Mouse (Mus musculus): ENCODE results near the gene Arhgdia. TPM values are rescaled to one million over a fixed set of nuclear protein-coding genes. Genes with fewer than 3 reads are reported as not detected.
"Not testable (repeated sequence)": the region's sequence is repeated elsewhere in the genome, so short reads cannot be mapped to it uniquely, and the experiment has no call there.

Arhgdia gene
- total RNA-seq, 2 experiments from 2014 or later: 281 to 286 TPM

DNA sequence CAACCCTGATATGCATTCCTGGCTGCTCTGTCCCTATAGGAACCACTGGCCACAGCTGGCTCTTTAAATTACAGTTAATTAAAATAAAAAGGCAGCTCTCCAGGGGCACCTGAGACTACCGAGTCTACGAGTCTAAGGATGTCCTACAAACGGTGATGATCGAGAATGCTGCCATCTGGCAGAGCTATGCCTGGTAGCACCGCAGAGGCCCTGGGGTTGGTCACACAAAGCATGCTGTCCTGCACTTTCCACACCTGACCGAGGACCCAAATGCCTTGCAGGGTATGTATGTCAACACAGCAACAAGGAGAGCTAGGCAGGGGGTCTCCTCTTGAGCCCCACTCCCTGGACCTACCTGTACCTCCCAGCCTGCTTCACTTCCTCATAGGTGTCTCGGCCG lies 32.6 kb upstream of the Arhgdia start:
- no peak for DNase-seq

DNA sequence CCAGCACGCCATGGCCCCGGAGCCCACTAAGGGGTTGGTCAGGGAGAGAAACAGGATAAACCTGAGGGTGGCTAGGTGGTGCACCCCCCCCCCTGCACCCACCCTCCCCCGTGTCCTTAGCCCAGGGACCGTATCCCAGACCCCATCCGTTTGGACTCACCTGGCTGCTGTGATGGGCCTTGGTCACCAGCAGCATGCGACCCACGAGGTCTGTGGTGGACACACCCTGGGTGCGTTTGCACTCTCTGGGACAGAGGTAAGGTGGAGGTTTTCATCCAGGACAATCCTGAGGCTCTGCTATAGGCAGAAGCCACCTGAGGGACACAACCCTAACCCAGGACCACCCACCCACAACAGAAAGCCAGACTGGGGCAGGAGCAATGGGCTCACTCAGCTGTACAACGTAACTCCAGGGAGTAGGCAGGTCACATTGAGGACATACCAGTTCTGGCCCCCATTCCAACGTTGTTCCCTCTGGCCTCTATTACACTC lies 32.1 kb upstream of the Arhgdia start:
- DNase-seq: no peak

DNA sequence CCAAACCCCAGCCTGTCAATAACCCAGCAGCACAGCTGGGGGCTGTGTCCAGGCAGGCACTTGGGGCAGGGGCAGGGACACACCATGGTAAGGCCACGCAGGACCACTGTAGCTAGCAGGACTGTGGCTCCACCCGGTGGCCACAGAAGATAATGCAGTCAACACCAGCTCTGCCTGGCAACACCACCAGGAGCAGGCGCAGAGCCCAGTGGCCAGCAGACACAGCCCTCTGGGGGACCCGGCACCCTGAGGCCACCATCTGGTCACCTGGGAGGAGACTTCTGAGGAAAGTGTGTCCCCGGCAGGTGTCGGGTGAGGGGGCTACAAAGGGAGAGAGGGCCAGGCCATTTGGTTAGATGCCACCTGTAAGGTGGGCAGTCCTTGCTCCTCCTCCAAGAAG lies 31.3 kb upstream of the Arhgdia start:
- peak; percentile 87 for DNase-seq

DNA sequence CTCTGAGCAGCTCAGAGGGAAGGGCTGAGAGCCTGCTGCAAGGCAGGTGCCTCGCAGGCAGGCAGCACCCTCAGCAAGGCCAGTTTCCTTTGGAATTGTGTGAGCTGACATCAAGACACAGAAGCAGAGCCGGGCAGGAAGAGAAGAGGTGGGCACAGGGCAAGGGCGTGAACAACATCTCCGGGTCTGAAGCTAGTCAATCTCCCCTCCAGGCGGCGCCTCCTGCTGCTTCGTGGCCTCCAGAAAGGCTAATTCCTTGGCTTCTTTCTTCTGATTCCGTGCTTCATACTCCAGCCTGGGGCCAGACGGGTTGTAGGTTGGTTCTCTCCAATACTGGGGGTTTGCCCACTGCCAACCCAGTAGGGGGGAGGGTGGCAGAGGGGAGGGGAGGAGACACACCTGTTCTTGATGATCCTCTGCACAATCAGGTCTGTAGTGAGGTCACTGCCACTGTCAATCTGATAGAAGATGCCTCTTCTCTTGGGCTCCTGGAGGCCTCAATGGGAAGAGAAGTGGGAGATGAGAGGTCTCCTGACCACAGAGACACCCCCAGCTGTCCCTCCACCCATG lies 29.1 kb upstream of the Arhgdia start:
- DNase-seq: no peak

DNA sequence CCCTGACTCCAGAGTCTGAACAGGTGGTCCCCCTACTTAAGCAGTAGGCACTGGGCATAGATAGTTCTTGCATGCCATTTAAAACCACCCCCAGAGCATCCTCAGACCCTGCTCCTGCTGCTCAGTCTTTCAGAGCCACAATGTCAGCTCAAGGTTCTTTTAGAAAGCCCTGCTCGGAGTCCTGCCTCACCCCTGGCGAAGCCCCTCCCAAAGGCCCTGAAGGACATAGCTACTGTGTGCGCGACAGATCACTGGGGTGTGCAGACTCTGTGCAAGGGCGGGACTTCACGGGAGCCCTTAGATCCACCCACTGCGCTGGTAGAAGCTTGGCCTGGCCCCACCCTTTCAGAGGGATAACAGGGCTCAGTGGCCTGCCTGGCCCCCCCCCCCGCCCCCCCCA lies 27.8 kb upstream of the Arhgdia start:
- peak; percentile 63 for DNase-seq

DNA sequence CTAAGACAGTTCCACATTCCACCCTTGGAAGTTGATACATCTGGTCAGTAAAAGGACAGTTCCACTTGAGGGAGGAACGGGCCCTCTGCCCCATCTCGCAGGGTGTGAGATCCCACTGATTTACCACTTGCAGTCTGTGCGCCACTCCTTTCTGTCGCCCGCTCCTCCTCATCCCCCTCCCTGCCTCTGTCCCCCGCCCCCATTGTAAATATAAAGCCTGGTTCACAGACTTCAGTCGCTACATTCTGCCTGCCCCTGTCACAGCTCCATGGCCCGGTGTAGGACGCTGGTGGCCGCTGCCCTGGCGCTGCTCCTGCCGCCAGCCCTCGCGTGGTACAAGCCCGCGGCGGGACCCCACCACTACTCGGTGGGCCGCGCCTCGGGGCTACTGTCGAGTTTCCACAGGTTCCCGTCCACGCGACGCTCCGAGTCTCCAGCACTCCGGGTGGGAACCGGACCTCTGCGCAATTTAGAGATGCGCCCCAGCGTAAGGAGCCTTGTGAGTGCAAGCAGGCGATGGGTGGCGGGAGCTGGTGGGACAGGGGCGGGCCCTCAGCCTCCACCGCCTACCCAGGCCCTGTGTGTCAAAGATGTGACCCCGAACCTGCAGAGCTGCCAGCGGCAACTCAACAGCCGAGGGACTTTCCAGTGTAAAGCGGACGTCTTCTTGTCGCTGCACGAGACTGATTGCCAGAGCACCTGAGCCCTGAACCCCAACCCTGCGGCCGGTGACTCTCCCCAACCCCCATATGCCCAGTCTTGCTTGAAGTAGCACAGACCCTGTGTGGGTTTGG lies 27.0 kb upstream of the Arhgdia start, which contains the start of gene Npb:
Gene Npb (plus strand): TSS at position 237 of the 794 bp plus-strand sequence.
- DNase-seq: no peak

DNA sequence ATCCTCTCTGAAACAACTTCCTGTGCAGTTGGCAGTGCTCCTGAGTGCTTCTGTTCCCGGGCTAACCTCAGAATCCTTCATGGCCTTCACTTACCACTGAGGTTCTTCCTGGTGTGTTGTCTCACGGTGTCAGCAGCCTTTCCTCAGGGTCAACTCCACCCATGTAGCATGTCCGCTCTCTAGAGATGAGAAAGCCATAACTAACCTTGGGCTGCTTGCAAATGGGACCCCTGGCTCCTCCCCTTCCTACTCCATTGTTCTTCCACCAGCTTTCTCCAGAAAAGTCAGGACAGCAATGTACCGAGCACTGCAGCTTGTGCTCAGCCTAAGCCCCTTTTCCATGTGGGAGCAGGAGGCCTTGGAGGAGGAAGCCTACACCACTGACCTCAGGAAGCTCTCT lies 25.3 kb upstream of the Arhgdia start:
- no peak for DNase-seq

DNA sequence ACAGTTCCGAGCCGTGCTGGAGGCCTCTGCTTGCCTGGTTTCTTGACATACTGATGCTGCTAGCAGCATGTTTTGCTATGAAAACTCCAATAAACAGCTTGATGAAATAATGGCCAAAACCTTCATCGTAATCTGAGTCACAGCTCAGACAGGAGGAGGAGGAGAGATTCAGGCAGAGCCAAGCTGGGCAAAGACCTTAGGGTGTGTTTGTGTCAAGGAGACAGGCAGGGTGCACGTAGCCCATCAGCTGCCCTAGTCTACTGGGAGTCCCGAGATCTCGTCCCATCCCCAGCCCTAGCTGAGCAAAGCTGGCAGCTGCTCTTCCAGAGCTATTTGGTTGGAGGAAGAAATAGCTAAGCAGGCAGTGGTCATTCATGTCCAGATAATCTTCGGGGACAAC lies 24.2 kb upstream of the Arhgdia start:
- DNase-seq: no peak

DNA sequence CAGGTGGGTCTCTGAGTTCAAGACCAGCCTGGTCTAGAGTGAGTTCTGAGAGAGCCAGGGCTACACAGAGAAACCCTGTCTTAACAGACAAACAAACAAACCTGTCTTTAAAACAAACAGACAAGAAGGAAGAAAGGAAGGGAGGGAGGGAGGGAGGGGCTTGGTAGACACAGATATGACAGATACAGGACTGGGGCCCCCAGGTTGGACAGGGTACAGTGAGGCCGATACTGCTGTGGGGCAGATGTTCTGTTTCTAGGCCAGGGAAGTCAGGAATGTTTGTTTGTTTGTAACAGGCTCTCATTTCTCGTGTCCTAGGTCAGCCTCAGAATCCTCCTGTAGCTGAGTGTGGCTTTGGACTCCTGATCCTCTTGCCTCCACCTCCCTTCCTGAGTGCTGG lies 22.1 kb upstream of the Arhgdia start:
- no peak for DNase-seq

DNA sequence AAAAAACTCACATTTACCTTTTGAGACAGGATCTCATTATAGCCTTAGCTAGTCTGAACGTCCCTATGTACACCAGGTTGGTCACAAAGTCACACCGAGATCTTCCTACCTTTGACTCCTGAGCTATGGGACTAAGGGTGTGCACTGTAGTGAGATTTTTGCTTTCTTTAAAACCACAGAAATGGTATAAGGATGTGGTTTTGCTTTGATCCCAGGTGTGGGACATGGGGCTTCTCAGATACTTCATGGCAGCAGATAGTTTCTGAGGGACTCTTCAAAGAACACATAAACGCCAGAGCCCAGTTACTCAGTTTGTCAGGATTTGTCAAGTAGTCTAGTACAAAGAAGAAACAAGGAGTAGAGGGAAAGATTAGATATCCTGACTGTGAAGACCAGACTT lies 19.3 kb upstream of the Arhgdia start:
- DNase-seq: no peak

DNA sequence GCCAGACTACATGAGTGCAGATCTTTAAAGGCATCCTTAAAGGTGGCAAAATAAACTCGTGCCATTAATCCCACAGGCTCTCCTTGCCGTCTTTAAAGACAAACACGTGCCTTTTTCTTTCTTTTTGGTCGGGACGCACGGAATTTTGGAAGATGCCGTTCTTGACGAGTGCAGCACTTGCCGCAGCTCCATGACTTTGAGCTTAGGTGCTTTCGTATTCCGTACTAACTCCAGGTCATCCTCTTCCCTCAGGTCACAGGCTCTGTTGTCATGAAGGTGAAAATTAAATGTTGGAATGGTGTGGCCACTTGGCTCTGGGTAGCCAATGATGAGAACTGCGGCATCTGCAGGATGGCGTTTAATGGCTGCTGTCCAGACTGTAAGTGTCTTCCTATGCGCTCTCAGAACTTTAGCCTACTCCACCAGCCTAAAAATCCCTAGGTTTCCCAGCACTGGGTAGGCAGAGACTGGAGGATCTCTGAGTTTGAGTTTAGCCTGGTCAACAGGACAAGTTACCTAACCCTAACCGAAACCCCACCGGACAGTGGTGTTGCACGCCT lies 17.6 kb upstream of the Arhgdia start:
- no peak for DNase-seq

DNA sequence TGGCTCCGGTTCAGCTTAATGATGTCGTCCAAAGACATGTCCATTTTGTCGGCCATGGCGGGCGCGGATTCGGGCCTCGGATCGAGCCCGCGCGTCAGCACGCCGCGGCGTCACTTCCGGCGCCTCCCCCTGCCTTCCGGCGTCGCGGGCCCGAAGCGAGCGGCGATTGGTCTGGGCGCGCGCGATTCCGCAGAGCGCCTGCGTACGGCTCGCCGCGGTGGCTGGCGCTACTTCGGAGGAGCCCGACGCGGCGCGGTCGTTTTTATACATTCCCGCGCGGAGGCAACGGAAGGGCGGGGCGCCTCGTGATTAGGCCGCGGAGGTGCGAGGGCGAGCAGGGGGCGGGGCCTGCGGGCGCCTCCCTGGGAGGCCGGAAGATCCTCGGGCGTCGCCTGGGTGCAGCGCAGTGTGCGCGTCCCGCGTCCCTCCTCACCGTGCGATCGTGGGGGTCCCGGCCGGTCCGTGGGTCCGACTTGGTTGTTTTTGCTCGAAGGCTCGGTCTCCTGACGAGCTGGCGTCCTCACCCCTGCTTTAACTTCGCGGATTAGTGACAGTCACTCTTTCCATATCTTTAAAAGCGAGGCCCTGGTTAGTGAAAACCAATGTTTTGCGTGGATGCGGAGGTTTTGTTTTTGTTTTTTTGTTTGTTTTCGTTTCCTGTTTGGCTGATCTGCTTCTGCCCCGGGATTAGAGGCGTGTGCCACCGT lies 17.0 kb upstream of the Arhgdia start, which contains the start of the genes Alyref and Anapc11:
Gene Alyref (minus strand): TSS at position 83 of the 707 bp plus-strand sequence.
Gene Anapc11 (plus strand): TSS at position 139 of the 707 bp plus-strand sequence.
- DNase-seq: peak; percentile 96

DNA sequence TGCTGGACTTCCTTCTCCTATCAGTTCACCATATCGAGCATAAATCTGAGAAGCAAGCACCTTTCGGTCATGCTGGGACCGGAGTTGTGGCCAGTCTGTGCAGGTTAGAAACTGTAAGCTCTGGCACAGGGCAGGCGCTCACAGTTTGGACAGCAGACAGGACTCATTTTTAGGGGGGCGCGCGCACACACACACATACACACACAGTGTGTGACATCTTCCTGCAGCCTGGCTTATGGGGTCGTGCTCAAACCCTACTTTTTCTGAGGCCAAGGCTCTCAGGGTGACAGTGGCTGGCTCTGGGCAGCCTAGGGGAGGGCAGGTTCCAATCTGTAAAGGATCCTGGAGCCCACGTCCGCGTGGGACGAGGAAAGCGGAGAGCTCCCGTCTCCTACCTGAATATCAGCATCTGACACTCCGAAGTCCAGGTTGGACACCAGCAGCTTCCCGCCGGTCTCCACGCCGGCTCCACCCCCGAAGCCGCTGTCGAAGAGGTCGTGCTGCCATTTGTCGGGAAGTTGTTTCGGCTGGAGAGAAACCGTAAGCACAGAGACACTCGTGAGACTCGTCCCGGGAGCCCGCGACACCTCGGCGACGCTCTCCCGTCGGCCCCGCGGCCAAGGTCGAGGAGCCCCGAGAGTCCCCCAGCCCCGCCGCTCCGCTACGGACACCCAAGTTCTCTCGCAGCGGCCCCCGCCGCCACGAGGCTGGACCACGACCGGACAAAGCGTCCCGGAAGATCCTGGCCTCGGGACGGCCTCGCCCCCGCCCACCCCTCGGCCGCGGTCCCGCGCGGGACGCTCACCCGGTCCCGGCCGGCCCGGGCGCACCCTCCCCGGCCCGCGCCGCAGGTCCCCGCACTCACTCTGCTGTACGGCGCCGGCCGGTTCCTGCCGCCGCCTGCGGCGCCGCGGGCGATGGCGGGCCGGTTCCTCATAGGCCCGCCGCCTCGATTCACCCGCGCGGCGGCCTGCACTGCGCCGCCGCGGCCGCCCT lies 16.1 kb upstream of the Arhgdia start:
- no peak for DNase-seq

DNA sequence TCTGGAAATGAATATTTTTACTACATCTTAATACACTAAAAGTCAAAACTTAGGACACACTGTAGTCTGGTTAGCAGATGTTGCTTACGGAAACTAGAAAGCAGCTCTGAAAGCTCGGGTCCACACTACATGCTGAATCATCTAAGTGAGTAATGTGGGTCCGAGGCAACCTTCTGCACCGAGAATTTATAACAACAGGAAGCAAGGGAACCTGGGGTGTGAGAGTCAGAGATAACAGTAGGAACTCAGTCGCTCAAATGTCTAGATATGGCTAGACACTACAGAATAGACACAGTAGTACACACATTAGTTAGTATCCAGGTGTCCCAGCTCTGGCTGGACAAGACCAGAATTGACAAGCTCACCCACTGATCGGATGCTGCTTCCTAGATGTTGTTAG lies 7.1 kb upstream of the Arhgdia start:
- no peak for DNase-seq

DNA sequence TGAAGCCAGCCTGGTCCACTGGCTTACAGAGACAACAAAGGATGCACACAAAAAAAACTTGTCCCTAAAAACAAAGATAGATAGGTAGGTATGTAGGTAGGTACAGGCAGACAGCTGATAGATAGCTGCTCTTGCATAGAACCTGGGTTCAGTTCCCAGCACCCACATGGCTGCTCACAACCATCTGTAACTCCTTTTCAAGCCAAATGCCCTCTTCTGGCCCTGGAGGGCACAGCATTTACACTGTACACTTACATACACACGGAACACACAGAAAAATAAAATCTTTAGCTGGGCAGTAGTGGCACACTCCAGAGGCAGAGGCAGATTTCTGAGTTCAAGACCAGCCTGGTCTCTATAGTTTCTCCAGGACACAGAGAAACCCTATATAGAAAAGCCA lies 2.5 kb upstream of the Arhgdia start:
- no peak for DNase-seq

DNA sequence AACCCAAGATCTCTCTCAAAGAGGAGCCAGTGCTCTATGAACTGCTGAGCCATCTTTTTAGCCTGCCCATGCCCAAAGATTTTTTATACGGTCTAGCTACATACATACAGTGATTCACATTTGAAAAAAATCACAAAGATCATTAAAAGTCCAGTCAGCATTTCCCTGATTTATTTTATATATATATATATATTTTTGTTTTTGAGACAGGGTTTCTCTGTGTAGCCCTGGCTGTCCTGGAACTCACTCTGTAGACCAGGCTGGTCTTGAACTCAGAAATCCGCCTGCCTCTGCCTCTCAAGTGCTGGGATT lies 1.5 kb upstream of the Arhgdia start:
- DNase-seq: not testable (repeated sequence)

DNA sequence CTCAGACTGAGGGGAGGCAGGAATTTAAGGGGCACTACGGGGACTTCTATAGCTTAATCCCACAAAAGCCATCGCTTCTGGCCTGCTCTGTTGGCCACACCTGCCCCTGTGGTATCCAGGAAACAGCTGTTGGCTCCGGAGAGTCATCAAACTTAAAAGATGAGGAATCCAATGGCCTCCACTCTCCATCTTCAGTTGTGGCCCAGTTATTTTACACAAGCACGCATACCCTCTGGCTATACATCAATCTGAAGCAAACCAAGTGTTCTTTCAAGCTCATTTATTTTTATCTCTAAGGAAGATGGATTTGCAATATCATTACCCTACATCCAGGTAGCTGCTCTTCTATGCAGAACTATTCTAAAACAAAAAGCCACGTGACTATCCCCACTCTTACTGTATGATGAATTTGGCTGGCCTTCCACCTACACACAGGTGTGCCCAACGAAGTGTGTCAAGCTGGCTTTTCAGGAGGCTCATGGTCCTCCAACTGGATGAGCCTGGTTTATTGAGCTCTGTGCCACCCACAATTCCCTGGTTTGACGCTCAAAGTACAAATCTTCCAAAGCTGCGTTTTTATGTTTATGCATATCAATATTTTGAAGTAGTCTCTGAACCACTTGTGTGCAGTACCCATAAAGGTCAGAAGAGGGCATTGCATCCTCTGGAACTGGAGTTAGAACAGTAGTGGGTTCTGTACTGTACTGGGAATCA lies 1.0 kb upstream of the Arhgdia start:
- peak; percentile 49 for DNase-seq

DNA sequence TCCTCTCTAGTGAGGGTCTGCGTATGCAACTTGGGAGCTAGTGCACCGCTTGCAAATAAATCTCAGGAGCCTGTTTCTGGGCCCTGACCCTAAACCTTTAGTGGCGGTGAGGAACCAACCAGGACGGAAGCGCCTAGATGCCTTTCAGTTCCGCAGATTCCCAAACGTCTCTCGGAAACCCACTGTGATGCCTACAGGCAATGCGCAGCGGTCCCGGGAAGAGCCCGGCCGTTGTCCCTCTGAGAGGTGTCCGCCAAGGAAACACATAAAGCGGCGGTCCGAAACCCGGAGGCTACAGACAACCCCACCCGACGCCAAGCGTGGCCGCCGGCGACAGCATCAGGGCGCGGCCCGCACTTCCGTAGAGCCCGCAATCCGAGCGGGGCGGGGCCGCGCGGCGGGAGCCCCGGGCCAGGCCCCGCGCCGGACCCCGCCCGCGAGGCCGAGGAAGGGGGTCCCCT lies 523 bp downstream of the Arhgdia start:
- peak; percentile 52 for DNase-seq

DNA sequence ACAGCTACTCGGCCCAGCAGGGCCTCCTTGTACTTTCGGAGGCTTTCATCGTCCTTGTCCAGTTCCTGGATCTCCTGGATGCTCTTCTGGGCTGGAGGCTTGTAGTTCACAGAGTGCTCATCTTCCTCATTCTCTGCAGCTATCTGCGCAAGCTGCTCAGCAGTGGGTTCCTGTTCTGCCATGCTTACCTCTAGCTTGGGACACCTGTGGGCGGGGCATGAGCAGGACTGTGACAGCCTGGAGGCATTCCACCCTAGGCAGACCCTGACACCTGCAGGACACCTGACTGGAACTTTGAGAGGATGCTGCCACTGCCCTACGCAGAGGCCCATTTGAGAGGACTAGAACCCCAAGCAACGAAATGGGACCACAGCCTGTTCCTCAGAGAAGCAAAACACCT lies 1.2 kb downstream of the Arhgdia start:
- DNase-seq: peak; percentile 19

DNA sequence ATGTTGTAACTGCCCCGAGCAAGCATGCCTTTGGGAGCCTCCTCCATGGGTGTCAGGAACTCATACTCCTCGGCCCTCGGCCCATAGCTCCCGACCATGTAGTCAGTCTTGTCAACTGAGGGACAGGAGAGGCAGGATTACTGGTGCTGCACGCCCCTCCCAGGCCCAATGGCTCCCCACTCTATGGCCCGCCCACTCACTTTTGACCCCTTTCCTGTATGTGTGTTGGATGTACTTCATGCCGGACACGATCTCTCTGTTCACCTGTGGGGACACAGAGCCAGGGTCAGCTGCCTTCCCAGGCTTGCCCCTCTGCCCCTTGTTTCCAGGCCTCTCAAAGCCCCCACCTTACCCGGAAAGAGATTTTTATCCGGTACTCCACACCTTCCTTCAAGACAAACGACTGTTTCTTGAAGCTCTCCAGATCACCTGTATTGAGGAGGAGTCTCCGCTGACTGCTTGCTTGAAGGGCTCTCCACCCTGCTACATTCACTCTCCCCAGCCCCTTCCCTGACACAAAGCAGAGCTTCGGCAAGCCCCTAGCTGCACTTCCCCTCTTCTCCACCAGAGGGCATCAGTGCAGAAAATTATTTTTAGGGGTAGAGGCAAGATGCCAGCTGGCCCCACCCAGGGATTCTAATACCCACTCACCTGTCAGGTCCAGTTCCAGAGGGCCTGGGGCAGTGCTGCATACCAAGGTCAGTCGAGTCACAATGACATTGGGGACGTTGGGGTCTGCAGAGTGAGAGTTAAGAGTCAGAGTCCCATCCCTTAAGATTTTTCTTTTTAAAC lies 1.9 kb downstream of the Arhgdia start:
- DNase-seq: peak; percentile 82
